Mouse (Mus musculus) hindbrain, embryonic 15.5 days (tissue): ENCODE measurements around the gene Zfand2a. TPM values are rescaled to one million over a fixed set of nuclear protein-coding genes. Genes with fewer than 3 reads are reported as not detected.

Experiments used
- ATAC-seq: fragments of 200-750 bp; cut with Nextera tagmentation; 2 replicates; pipeline ENCODE4 v1.8.0; 2017; ENCODE audit warnings: low read depth, moderate number of reproducible peaks, moderate TSS enrichment; ENCODE audit not compliant: low FRiP score
- H3K27ac ChIP-seq: fragments of 300-500 bp; sonication (generic); replicated peaks from 2 replicates; pipeline ENCODE4 v1.5.1; 2015; ENCODE audit warnings: mild to moderate bottlenecking, inconsistent platforms
- H3K27me3 ChIP-seq: fragments of 300-500 bp; sonication (generic); 2 replicates; pipeline ENCODE4 v1.6.1; 2015; ENCODE audit warnings: control low read depth, inconsistent platforms
- H3K36me3 ChIP-seq: fragments of 300-500 bp; sonication (generic); 2 replicates; pipeline ENCODE4 v1.6.1; 2015; ENCODE audit warnings: control low read depth, inconsistent platforms
- H3K4me1 ChIP-seq: fragments of 300-500 bp; sonication (generic); replicated peaks from 2 replicates; pipeline ENCODE4 v1.6.1; 2015; ENCODE audit warnings: control low read depth, inconsistent platforms
- H3K4me2 ChIP-seq: fragments of 300-500 bp; sonication (generic); 2 replicates; pipeline ENCODE4 v1.6.1; 2015; ENCODE audit warnings: moderate library complexity, mild to moderate bottlenecking, inconsistent platforms
- H3K4me3 ChIP-seq: fragments of 300-500 bp; sonication (generic); 2 replicates; pipeline ENCODE4 v1.5.1; 2015; ENCODE audit warnings: mild to moderate bottlenecking, inconsistent platforms
- H3K9ac ChIP-seq: fragments of 300-500 bp; sonication (generic); 2 replicates; pipeline ENCODE4 v1.6.1; 2015; ENCODE audit warnings: inconsistent platforms
- H3K9me3 ChIP-seq: fragments of 300-500 bp; sonication (generic); 2 replicates; pipeline ENCODE4 v1.6.1; 2016; ENCODE audit warnings: control low read depth, inconsistent platforms
- WGBS: fragments of 180-500 bp; shearing (Covaris S2); methylation state at CpG from one replicate; pipeline ENCODE4 v1.1.7; 2015; 5-methylcytosine and 5-hydroxymethylcytosine counted together
- polyA plus RNA-seq: library from polyadenylated mRNA; unstranded; fragments of >200 nt; fragmentation: Nextera tagmentation; extraction: Ambion mirVana; gene quantifications from 2 replicates; pipeline ENCODE4 v1.2.1, GENCODE M21; 2015

Zfand2a gene
- 19.7 and 27.1 TPM in 2 replicates for polyA plus RNA-seq

GRCm38 (mm10) chr5:139484185-139484814 is at the start of gene Zfand2a:
Gene Zfand2a, minus strand, starts transcription at chr5:139484549.
- WGBS, result under 1% methylated on average over 42 of the region's 42 CpGs
- peak; percentile 97 for ATAC-seq
- peaks cover 19% of the 10 kb centered on the region for H3K36me3 ChIP-seq

GRCm38 (mm10) chr5:139528851-139529250 is 44.5 kb upstream of the Zfand2a start:
- Histone ChIP-seq H3K27me3 (peaks cover 73% of the 10 kb centered on the region), H3K4me1 (no peaks in the 10 kb centered on the region), H3K27ac (no peak overlapping the region), H3K36me3 (no peaks in the 10 kb centered on the region), H3K9me3 (no peaks in the 10 kb centered on the region), H3K4me2 (no peak overlapping the region), H3K9ac (no peak overlapping the region), H3K4me3 (no peak overlapping the region)
- ATAC-seq, result no peak
- WGBS, result 67% methylated on average over 7 of the region's 7 CpGs

More at GRCm38 (mm10) chr5:139484185-139484814, at the start of gene Zfand2a:
- no peaks in the 10 kb centered on the region for H3K27me3 ChIP-seq
- H3K4me3 ChIP-seq, result peak within 1 kb of the TSS; percentile 98
- H3K9ac ChIP-seq, result peak within 1 kb of the TSS; percentile 92
- peak within 1 kb of the TSS; percentile 91 for H3K27ac ChIP-seq
- peaks cover 19% of the 10 kb centered on the region for H3K4me1 ChIP-seq
- H3K9me3 ChIP-seq, result no peaks in the 10 kb centered on the region
- H3K4me2 ChIP-seq, result peak within 1 kb of the TSS; percentile 80

- H3K9ac ChIP-seq, result no peak overlapping the region
- 78% methylated on average over 10 of the region's 10 CpGs for WGBS
- H3K27me3 ChIP-seq, result peaks cover 34% of the 10 kb centered on the region
- H3K27ac ChIP-seq, result no peak overlapping the region
- H3K36me3 ChIP-seq, result no peaks in the 10 kb centered on the region
- H3K9me3 ChIP-seq, result no peaks in the 10 kb centered on the region
- H3K4me2 ChIP-seq, result no peak overlapping the region
- H3K4me3 ChIP-seq, result no peak overlapping the region
- no peak for ATAC-seq
- H3K4me1 ChIP-seq, result no peaks in the 10 kb centered on the region
Measured at GRCm38 (mm10) chr5:139521987-139522386, 37.6 kb upstream of the Zfand2a start.

GRCm38 (mm10) chr5:139520069-139520834 is 35.9 kb upstream of the Zfand2a start:
- Histone ChIP-seq H3K9me3 (no peaks in the 10 kb centered on the region), H3K27me3 (peaks cover 29% of the 10 kb centered on the region), H3K4me1 (peaks cover 7% of the 10 kb centered on the region; the same call in 1 of the 2 replicates), H3K4me2 (no peak overlapping the region), H3K27ac (no peak overlapping the region), H3K36me3 (no peaks in the 10 kb centered on the region), H3K9ac (no peak overlapping the region), H3K4me3 (no peak overlapping the region)
- WGBS, result 38% methylated on average over 14 of the region's 14 CpGs
- ATAC-seq, result no peak

GRCm38 (mm10) chr5:139516281-139516680 is 31.9 kb upstream of the Zfand2a start:
- no peak overlapping the region for H3K9ac ChIP-seq
- no peak for ATAC-seq
- WGBS, result 28% methylated on average over 11 of the region's 11 CpGs

GRCm38 (mm10) chr5:139512201-139512600 is 27.9 kb upstream of the Zfand2a start:
- no peak overlapping the region for H3K4me2 ChIP-seq
- no peak overlapping the region for H3K4me3 ChIP-seq
- H3K4me1 ChIP-seq, result peaks cover 7% of the 10 kb centered on the region; the same call in 1 of the 2 replicates
- WGBS, result 89% methylated on average over 4 of the region's 4 CpGs
- H3K27me3 ChIP-seq, result peaks cover 21% of the 10 kb centered on the region
- no peak for ATAC-seq
- H3K9ac ChIP-seq, result no peak overlapping the region
- no peaks in the 10 kb centered on the region for H3K9me3 ChIP-seq
- H3K27ac ChIP-seq, result no peak overlapping the region
- no peaks in the 10 kb centered on the region for H3K36me3 ChIP-seq

More at GRCm38 (mm10) chr5:139516281-139516680, 31.9 kb upstream of the Zfand2a start:
- Histone ChIP-seq H3K9me3 (no peaks in the 10 kb centered on the region), H3K4me1 (peaks cover 7% of the 10 kb centered on the region; the same call in 1 of the 2 replicates), H3K27me3 (peaks cover 9% of the 10 kb centered on the region), H3K4me2 (no peak overlapping the region), H3K4me3 (no peak overlapping the region), H3K36me3 (no peaks in the 10 kb centered on the region), H3K27ac (no peak overlapping the region)

GRCm38 (mm10) chr5:139510682-139511366 is 26.5 kb upstream of the Zfand2a start:
- Histone ChIP-seq H3K4me3 (no peak overlapping the region), H3K4me1 (no peaks in the 10 kb centered on the region), H3K9ac (no peak overlapping the region), H3K27me3 (peaks cover 25% of the 10 kb centered on the region), H3K27ac (no peak overlapping the region), H3K9me3 (no peaks in the 10 kb centered on the region), H3K36me3 (no peaks in the 10 kb centered on the region), H3K4me2 (peak overlapping the region; percentile 4; the same call in 1 of the 2 replicates)
- 15% methylated on average over 17 of the region's 17 CpGs for WGBS
- no peak for ATAC-seq

GRCm38 (mm10) chr5:139506207-139506606 is 21.9 kb upstream of the Zfand2a start:
- WGBS, result 17% methylated on average over 5 of the region's 5 CpGs
- no peak for ATAC-seq

GRCm38 (mm10) chr5:139505073-139505606 is 20.8 kb upstream of the Zfand2a start:
- H3K9me3 ChIP-seq, result no peaks in the 10 kb centered on the region
- no peak overlapping the region for H3K27ac ChIP-seq
- H3K4me2 ChIP-seq, result no peak overlapping the region
- no peaks in the 10 kb centered on the region for H3K36me3 ChIP-seq
- H3K9ac ChIP-seq, result no peak overlapping the region
- peak; percentile 66; the same call in 1 of the 2 replicates for ATAC-seq
- WGBS, result 7% methylated on average over 10 of the region's 14 CpGs
- H3K27me3 ChIP-seq, result peaks cover 18% of the 10 kb centered on the region
- H3K4me1 ChIP-seq, result no peaks in the 10 kb centered on the region
- H3K4me3 ChIP-seq, result no peak overlapping the region

More at GRCm38 (mm10) chr5:139506207-139506606, 21.9 kb upstream of the Zfand2a start:
- peaks cover 27% of the 10 kb centered on the region for H3K27me3 ChIP-seq
- no peak overlapping the region for H3K4me2 ChIP-seq
- no peaks in the 10 kb centered on the region for H3K4me1 ChIP-seq
- no peak overlapping the region for H3K9ac ChIP-seq
- H3K4me3 ChIP-seq, result no peak overlapping the region
- H3K36me3 ChIP-seq, result no peaks in the 10 kb centered on the region
- no peaks in the 10 kb centered on the region for H3K9me3 ChIP-seq
- H3K27ac ChIP-seq, result no peak overlapping the region

- 0 out of 2 replicates have a peak, but pooled peaks cover 9% of the 10 kb centered on the region for H3K27me3 ChIP-seq
- H3K9me3 ChIP-seq, result no peaks in the 10 kb centered on the region
- no peak overlapping the region for H3K4me2 ChIP-seq
- no peak overlapping the region for H3K9ac ChIP-seq
- H3K4me1 ChIP-seq, result no peaks in the 10 kb centered on the region
- no peak overlapping the region for H3K27ac ChIP-seq
- no peak overlapping the region for H3K4me3 ChIP-seq
- WGBS, result 86% methylated on average over 14 of the region's 14 CpGs
- ATAC-seq, result no peak
- no peaks in the 10 kb centered on the region for H3K36me3 ChIP-seq
Measured at GRCm38 (mm10) chr5:139502281-139502680, 17.9 kb upstream of the Zfand2a start.

GRCm38 (mm10) chr5:139498791-139499190 is 14.4 kb upstream of the Zfand2a start:
- Histone ChIP-seq H3K36me3 (no peaks in the 10 kb centered on the region), H3K9ac (no peak overlapping the region), H3K4me1 (no peaks in the 10 kb centered on the region), H3K27me3 (no peaks in the 10 kb centered on the region), H3K9me3 (no peaks in the 10 kb centered on the region), H3K4me3 (no peak overlapping the region), H3K4me2 (no peak overlapping the region), H3K27ac (no peak overlapping the region)
- no peak for ATAC-seq
- 53% methylated on average over 5 of the region's 5 CpGs for WGBS
